Mouse (Mus musculus): ENCODE data around the gene Vrk1. TPM values are rescaled to one million over a fixed set of nuclear protein-coding genes. Genes with fewer than 3 reads are reported as not detected.

Vrk1 gene
- total RNA-seq, 2 experiments from 2014 or later = 3.8 to 4.6 TPM

DNA sequence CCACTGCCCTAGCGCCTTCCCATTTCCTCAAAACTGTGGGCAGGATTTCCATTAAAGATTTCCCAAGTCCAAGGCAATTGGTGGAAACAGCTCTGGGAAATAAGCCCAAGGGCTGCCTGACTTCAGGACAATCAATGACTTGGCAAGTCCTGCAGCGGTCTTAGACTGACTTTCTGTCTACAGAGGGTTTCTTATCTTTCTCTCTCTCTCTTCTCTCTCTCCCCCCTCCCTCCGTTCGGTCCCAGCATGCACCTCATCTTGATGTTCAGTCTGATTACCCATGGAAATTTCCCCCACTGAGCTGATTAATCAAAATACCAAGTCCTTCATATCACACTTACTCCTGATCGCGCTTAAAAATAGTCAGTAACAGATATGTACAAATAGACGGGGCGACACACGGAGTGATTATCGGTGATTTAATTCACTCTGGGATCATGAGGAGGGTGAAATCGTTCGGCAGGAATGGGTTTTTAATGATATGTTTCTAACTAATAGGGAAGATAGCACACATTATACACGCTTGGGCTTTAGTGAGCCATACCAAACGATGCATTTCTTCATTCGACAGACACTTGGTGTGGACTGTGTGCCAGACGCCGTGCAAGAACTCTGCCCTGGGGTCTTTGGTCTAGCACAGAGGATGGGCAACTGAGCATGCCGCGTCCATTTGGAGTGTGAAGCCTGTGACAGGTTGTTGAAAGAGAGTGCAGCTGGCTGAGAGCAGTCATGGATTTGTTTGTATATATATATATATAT is 12.8 kb upstream of the Vrk1 start:
- no peak for DNase-seq (ENCODE audit: low spot score)

DNA sequence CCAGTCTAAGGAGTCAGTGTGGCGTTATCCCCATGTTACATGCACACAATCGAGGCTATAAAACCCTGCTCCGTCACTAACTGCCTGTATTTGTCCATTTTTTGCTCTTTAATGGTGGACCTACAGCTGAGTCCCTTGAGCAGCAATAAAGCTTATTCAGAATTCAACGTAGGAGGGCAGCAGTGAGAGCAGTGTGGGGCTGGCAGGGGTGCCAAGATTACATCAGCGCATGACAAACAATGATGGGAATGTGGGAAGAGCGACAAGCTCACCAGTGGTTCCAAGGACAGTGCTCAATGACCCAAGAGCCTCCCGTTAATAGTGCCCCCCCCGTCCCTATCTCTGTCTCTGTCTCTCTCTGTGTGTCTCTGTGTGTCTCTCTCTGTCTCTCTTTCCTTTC is 8.3 kb upstream of the Vrk1 start:
- no peak for DNase-seq (ENCODE audit: low spot score)

DNA sequence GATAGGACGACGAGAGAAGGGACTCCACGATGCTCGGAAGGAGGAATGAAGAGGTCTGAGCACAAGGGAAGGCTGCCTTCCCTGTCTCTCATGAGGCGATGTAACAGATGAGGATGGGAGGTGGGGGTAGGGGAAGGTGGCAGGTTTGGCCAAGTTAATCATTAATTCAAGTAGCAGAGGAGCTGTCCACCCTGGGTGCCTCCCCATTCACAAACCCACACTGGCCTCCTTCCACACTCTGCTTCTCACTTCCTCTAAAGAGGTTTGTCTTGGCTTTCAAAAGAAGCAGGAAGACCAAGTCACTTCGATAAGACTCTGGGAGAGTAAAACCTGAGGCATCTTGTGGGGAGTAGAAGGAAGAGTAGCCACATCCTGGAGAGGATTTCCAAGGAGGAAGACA is 5.3 kb upstream of the Vrk1 start:
- no peak for DNase-seq (ENCODE audit: low spot score)

DNA sequence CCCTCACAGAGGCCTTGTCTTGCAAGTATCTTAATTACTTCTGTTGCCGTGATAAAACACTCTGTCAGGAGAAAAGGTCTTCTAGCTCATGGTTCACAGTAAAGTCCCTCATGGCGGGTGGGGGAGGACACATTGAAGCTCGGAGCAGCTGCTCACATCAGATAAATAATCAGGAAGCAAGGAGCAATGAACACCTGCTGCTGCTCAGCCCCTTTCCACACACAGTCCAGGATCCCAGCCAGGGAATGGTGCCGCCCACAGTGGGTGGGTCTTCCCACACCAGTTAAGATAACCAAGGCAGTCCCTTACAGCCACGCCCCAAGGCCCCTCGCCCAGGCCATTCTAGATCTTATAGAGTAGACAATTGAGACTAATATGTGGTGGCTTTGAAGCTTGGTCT is 3.8 kb upstream of the Vrk1 start:
- no peak for DNase-seq (ENCODE audit: low spot score)

DNA sequence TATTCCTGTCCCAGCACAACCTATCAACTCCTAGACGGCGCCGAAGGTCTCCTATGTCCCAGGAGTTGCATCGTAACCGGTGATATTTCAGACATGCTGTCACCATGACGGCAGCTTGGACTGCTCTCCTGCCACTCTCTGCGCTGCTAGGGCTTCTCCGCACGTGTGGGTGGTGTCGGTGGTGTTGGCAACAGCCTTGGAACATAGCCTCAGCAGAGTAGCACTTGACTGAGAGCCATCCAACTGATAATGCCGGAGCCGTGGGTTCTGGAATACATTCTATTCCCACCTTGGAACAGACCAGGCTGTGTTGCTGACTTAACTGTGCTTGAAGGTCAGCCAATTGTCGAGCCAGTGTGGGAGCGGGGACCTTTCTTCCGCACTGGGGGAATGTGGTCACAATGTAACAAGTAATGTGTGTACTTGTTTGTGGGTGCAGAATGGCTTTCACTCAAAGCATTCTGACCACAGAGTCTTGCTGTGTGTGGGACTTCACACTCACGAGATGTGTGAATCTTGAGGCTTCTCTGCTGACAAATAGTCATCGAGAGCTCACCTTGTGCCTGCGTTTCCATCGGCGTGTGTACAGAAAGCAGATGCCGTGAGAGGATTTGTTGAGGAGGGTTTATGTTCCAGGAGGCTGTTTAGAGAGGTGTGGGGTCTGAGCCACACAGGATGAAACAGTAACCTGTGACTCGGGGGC is 1.5 kb upstream of the Vrk1 start:
- DNase-seq (ENCODE audit: low spot score) = no peak

DNA sequence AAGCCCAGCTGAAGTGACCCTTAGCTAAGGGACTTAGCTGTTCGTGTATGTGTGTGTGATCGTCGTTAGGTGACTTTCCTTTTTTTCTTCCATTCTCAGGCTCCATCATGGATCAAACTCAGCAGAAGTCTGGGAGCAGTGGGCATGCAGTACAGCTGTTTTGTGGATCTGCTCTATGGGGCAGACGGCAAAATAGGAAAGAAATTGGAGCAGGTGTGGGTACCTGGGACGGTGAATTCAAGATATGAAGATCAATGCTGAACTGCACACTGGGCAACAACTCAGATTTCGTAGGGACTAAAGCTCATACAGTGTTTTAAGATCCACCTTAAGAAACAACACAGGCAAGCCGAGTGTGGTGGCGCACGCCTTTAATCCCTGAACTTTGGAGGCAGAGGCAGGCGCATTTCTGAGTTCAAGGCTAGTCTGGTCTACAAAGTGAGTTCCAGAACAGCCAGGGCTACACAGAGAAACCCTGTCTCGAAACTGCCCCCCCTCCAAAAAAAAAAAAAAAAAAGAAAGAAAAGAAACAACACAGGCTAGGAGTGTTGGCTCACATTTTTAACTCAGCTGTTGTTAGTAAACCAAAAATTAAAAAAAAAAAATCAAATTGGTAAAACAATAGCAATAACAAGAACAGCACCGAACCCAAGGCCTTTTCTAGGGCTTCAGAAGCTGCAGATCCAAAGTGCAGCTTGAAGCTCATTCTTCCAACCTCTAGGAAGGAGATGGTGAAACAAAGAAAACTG is 732 bp upstream of the Vrk1 start:
- no peak for DNase-seq (ENCODE audit: low spot score)

DNA sequence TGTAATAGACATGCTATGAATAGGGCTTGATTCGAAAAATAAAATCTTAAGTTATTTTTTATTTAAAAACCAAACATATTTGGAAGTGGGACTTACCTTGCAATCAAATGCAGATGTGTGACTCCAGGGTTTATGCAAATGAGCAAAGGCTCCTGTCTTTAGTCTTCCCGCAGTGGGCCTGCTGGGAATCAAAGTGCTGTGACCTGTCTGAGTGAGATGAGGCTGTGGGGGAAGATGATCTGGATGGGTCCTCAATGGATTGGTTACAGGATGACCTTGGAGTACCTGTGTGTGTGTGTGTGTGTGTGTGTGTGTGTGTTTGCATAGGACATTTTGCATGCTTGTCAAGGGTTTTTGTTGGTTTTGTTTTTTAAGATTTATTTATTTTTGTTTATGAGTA is 2.1 kb downstream of the Vrk1 start:
- DNase-seq (ENCODE audit: low spot score) = no peak

DNA sequence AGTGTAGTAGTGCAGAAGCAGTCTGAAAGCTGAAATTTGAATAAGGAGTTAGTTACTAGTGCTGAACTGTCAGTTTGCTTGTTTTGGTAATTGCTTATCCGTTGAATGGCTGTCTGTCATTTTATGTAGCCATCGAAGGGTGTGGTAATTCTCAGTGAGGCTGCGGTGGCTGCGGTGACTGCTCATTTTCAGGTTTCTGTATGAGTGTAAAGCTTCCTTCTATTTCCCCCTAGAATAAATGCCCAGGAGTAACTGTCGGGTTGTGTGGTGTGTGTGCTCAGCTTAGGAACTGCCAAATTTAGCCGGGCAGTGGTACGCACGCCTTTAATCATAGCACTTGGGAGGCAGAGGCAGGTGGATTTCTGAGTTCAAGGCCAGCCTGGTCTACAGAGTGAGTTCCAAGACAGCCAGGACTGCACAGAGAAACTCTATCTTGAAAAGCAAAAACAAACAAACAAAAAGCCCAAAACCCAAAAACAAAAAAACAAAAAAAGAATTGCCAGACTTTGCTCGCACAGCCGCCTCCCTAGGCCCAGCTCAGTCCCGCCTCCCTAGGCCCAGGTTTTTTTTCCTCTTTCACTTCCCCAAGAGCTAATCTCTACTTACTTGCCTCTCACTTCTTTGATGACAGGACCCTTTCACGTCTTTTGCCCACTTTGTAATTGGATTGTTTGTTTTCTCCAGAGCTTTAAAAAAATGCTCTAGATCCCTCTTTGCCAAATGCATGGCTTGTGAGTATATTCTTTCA is 6.4 kb downstream of the Vrk1 start:
- DNase-seq (ENCODE audit: low spot score) = no peak

DNA sequence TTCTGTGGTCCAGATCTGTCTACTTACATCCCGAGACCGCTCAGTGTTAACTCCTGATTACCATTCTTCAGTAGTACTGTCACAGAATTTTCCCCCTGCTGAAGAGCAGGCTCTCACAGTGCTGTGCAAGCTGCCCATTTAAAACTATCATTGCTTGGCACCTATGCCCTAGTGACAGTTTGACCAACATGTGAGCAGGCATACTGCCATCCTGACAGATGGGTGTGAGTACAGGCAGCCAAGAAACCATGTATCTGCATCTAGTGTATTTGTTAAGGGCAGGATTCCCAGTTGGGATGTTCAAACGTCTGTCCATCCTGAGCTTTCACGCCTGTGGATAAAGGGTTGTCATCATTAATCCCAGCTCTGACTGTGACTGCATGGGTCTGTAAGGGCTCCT is 10.0 kb downstream of the Vrk1 start:
- DNase-seq (ENCODE audit: low spot score) = no peak

DNA sequence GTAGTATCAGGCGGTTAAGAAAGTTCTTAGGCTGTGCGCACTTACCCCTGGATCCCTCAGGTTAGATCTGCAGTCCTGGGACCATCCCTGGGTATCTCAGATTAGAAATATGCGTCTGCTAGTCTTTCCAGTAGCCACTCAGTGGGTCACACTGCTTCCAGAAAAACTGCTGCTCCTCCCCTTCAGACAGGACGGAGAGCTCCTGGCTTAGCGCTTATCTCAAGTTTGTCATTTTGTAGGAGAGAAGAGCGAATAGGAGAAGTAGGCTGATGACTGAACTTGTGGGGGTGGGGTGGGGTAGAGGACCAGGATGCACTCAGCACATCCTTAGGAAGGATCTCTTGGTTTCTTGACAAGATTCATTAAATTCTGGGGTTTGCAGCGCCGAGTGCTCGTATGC is 13.6 kb downstream of the Vrk1 start:
- no peak for DNase-seq (ENCODE audit: low spot score)

DNA sequence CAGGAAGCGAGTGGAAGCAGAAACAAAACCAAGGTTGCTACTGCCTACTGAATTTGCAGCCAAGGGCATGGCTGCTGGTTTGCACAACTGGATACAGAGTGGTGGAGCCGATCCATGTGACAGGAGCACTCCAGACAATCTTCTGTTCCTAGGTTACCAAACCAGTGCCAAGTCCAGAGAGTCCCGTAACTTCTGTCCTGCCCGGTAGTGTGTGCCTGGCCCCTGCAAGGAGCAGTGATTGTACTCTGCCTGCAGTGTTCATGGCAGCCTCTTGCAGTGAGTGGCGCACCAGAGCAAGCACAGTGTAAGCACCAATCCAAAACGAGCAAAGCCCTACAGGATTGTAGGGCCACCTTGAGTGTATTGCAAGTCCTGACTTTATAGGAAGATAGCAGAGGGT is 15.4 kb downstream of the Vrk1 start:
- no peak for DNase-seq (ENCODE audit: low spot score)

DNA sequence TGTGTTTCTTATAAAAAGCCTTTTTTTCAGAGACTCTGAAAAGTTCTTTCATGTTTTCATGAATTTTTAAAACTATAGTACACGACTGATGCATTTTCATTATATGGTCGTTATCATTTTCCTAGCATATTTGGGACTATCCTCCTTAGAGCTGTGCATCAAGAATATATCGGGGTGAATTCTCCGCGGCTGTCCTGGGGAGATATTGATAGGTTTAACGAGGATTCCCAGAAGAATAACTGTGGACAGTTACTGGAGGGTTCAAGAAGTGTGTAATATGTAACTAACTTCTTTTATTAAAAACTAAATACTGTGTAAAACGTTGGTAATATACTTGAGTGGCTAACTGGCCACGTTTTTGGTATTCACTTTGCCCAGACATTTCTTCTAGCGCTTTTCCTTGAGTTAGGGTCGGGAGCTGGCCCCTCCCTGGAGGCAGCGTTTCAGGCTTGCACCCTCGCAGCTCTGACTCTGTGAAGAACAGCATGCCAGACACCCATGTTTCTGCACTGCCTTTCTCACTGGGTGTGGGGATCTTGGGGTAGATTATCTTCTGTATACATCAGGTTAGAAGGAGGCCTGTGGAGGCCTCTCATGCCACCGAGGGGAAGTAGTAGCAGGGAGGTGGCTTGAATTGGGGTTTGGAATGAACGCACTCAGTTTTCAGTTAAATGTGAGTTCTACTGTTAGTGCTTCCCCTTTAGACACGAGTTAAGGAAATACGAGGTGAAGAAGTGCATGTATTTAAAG is 16.5 kb downstream of the Vrk1 start:
- DNase-seq (ENCODE audit: low spot score) = no peak

DNA sequence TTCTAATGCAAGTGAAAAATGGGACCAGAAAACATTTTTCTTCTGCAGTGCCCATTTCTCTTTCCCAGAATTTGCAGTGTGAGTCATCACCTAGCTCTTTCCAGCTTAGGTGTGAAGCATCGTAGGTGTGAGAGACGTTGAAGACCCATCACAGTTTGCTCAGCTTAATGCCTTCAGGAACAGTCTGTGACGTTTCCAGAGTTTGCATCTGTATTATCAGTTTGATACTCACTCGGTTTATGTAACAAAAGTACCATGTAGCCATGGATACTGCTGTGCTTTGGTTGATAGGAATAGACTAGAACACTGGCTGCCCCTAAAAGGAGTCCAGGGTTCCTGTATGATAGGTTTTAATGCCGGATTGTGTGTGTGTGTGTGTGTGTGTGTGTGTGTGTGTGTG is 17.3 kb downstream of the Vrk1 start:
- no peak for DNase-seq (ENCODE audit: low spot score)

DNA sequence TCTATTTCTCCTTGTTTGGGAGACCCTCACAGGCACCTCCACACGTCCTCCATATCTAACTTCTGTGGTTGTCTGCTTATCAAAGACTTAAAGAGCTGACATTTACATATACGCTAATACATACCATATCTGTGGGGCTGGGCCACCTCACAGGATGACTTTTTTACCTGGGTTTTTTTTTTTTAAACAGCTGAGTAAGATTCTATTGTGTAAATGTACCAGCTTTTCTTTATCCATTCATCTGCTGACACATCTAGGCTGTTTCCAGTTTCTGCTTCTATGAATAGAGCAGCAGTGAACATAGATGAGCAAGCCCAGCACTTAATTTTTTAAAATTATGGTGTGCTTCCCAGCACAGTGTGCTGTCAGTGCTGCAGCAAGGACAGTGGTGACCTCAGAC is 19.6 kb downstream of the Vrk1 start:
- no peak for DNase-seq (ENCODE audit: low spot score)

DNA sequence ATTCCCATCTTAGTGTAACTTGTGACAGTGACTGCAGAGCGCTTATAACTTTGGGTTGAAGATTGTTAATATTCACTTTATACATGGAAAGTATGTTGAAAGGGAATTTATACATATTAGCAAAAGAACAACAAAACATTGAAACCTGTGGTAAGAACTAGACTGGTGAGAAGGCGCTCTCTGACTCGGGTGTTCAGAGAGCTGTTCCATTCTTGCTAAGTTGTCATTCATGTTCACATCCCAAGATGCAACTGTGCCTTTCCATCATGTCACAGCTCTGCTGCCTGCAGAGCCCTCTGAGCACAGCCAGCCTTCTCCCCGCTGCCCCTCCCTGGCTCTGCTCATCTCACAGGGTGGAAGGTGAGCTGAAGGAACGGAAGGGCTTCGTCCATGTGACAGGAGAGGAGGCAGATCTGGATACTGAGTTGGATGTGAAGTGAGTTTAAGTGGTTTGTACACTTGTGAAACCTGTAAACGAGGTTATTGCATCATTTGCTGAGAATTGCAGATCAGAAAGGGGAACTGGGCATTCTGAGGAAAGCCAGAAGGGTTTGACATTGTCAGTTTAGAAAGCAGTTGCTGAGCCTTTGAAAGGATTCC is 20.2 kb downstream of the Vrk1 start:
- DNase-seq (ENCODE audit: low spot score) = no peak

DNA sequence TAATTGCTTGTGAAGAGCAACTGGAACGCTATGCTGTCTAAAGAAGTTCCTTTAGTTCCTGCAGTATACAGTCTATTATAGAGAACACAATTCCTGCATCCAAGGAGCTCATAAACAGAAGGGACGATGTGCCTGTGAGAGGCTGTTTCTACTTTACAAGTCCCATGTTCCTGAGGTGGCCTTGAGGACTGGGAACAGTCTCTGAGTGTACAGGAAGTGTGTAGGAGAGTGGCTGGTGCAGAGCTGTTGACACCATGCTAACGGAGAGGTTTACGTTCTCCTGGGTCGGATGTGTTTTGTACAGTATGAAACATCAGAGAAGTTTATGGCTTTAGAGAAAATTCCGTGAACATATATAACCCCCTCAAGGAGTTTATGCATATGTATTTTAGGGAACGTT is 20.8 kb downstream of the Vrk1 start:
- no peak for DNase-seq (ENCODE audit: low spot score)

DNA sequence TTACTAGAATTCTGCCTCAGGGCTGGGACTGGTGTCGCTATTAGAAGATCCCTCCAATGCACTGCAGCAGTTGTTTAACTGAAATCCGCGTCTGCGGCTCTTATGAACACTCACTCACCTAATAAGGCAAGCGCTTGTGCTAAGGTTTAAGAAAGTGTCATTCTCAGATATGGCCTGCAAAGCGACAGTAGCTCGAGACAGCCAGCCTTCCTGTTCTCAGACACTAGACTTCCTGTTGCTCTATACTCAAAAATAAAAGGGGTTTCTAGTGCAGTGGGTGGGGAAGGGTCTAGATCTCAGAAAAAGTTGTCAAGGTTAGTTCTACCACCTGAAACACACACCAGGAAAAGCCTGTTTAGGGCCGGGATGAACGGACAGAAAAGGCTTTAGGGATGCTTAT is 21.9 kb downstream of the Vrk1 start:
- no peak for DNase-seq (ENCODE audit: low spot score)

DNA sequence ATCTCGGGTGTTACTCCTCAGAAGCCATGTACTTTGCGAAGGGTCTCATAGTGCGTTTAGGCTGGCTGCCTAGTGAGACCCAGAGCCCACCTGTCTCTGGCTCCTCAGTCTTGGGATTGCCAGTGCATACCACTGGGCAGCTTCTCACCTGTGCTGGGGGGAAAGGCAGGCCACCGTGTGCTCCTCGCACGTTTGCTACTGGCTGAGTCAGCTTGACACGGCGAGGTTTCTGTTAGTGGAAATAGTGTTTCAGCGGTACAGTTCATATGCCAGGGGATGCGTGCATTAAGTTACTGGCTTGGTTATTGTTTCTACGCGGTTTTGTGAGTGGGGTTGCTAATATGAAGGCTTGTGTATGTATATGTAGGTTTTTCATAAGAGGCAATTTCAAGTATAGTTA is 22.3 kb downstream of the Vrk1 start:
- DNase-seq (ENCODE audit: low spot score) = no peak

DNA sequence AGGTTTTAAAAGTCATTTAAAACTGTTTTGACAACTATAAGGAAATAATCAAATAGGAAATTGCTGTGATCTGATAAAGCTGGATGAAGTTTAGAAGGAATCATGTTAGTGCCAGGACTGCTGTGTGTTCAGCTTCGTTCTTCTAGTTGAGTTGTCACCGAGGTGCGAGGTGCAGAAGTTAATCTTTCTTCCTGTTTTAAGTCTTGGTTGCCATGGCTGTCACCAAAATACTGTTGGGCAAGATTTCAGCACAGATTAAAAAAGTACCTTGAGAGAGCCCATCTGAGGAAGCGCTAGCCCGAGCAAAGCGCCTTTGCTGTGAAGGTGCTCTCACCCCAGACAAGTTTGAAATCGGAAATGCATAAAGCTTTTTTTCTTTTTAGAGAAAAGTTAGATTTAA is 24.2 kb downstream of the Vrk1 start:
- DNase-seq (ENCODE audit: low spot score) = no peak

DNA sequence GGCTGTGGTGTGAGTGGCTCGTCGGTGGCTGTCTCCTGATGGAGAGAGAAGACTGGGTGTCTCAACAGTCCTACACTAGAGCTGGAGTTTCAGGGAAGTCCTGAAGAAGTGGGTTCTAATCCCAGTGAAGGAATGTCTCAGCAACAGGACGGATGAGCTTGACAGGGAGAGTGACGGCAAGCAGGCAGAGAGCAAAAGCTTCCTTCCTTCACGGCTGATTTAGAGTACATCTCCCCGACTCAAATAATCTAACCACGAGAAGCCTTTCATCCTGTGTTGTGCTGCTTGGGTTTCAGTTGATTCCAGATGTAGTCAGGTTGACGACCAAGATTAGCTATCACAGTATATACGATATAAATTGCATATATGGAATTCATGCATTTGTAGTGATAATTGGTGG is 24.7 kb downstream of the Vrk1 start:
- DNase-seq (ENCODE audit: low spot score) = no peak

DNA sequence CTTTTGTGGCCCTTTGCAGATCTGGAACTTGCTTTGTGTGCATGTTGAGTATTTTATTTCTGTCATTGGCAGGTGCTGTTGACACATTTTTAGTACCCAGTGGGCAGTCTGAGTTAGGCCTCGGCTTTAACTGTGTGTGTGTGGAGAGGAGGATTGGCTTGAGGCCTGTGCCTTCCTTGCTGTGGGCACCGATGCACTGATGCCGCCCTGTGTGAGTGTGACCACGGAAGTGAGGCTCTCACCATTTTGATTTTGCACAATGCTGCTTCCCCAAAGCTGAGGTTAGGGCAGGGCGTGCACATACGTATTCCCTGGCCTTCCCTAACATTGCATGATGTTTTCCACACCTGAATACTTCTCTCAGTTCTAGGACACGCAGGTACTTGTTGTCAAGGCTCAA is 30.2 kb downstream of the Vrk1 start:
- DNase-seq (ENCODE audit: low spot score) = no peak

Data from gastrocnemius, adult 18-20 months (tissue).